Mouse (Mus musculus): ENCODE data around the gene Cyp1a2. TPM values are rescaled to one million over a fixed set of nuclear protein-coding genes. Genes with fewer than 3 reads are reported as not detected.

Cyp1a2 gene
- polyA plus RNA-seq, 1 experiment from 2014 or later, result not detected

DNA sequence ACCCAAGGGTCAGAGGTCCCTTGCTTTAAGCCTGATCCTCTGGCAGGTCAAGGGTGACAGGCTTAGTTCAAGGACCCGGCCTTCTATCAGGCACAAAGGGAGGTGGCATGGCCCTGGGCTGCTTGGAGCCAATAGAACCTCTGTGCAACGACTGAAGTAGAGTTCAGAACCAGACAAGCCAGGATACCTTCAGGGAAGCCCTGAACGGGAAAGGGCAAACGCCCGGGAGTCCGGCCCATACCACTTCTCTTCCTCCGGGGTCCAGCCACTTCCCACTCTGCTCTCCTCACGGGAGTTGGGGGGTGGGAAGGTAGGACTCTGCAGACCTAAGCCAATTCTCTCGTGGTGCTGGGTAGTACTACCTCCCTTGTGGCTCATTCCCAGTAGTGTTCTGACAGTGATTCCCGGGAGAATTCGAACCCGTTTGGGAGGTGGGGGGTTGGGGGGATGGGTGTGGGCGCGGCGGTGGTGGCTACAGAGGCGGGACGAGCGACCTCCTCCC lies 39.0 kb downstream of the Cyp1a2 start:
- Histone ChIP-seq H3K4me2 (ENCODE audit: low read length) (peak overlapping the region; percentile 95), H3K27ac (ENCODE audit: low read length) (peak overlapping the region; percentile 95), H3K9ac (replicated peaks; ENCODE audit: low read depth, low read length) (peak overlapping the region; percentile 99), H3K4me1 (replicated peaks; ENCODE audit: control insufficient read depth, insufficient read depth, low read length) (peaks cover 48% of the 10 kb centered on the region), H3K4me3 (replicated peaks; ENCODE audit: low read length) (peak overlapping the region; percentile 94), H3K36me3 (ENCODE audit: control insufficient read depth, insufficient read depth) (no peaks in the 10 kb centered on the region), H3K27me3 (replicated peaks; ENCODE audit: control insufficient read depth, insufficient read depth, low read length) (no peaks in the 10 kb centered on the region), H3K9me3 (ENCODE audit: control insufficient read depth, low read length) (no peaks in the 10 kb centered on the region)
- WGBS, result under 1% methylated on average over 18 of the region's 18 CpGs
- ATAC-seq, result peak; percentile 13

DNA sequence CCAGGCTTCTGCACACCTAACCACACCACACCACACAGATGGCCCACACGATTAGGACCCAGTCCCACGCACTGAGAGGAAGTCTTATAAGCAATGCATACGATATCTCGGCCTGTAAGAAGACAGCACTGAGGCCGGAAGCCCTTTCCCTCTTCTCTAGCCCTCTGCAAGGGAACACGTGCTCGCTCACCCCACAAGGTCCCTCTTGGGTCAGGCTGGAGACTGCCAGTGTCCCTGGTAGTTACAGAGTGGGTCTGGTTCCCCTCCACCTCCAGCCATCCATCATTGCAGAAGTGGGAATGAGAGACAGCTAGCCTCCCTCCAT lies 39.7 kb downstream of the Cyp1a2 start:
- 55% methylated on average over 7 of the region's 7 CpGs for WGBS
- Histone ChIP-seq H3K4me3 (replicated peaks; ENCODE audit: low read length) (peak overlapping the region; percentile 94), H3K4me2 (ENCODE audit: low read length) (peak overlapping the region; percentile 95), H3K27me3 (replicated peaks; ENCODE audit: control insufficient read depth, insufficient read depth, low read length) (no peaks in the 10 kb centered on the region), H3K27ac (ENCODE audit: low read length) (no peak overlapping the region), H3K9ac (replicated peaks; ENCODE audit: low read depth, low read length) (peak overlapping the region; percentile 99), H3K9me3 (ENCODE audit: control insufficient read depth, low read length) (no peaks in the 10 kb centered on the region), H3K4me1 (replicated peaks; ENCODE audit: control insufficient read depth, insufficient read depth, low read length) (peaks cover 55% of the 10 kb centered on the region), H3K36me3 (ENCODE audit: control insufficient read depth, insufficient read depth) (no peaks in the 10 kb centered on the region)
- no peak for ATAC-seq

DNA sequence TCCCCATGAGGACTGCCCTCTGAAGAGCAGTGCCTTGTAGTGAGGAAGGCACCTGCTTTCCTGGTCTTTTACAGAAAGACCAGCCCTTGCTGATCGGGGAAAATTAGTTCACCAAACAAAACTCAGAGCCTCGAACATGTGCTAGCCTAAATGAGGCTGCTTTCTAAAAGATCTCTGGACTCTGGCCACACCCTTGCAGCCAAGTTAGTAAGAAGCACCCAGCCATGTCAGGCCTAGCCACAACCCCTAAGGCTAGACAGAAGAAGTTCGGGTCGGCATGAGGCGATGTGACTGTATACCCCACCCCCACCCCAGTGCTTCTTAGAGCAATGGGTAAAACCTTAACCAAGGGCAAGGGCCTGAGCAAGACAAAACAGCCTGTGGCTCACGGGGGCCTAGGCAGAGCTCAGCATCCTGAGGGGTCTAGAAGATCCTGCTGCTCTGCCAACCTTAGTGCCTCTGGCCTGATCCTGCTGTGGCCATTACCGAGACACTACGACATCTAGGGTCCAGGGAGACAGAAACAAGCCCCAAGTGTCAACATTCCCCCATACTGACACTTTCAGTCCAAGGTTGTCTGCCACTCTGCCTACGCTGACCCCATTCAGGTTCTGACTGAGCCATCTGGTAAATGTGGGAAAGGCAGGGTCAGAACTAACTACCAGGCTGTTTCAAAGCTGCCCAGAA lies 40.2 kb downstream of the Cyp1a2 start:
- Histone ChIP-seq H3K9ac (replicated peaks; ENCODE audit: low read depth, low read length) (peak overlapping the region; percentile 99), H3K4me2 (ENCODE audit: low read length) (peak overlapping the region; percentile 95), H3K36me3 (ENCODE audit: control insufficient read depth, insufficient read depth) (no peaks in the 10 kb centered on the region), H3K27me3 (replicated peaks; ENCODE audit: control insufficient read depth, insufficient read depth, low read length) (no peaks in the 10 kb centered on the region), H3K4me1 (replicated peaks; ENCODE audit: control insufficient read depth, insufficient read depth, low read length) (peaks cover 60% of the 10 kb centered on the region), H3K9me3 (ENCODE audit: control insufficient read depth, low read length) (no peaks in the 10 kb centered on the region), H3K4me3 (replicated peaks; ENCODE audit: low read length) (peak overlapping the region; percentile 94), H3K27ac (ENCODE audit: low read length) (no peak overlapping the region)
- WGBS, result 72% methylated on average over 9 of the region's 9 CpGs
- no peak for ATAC-seq

DNA sequence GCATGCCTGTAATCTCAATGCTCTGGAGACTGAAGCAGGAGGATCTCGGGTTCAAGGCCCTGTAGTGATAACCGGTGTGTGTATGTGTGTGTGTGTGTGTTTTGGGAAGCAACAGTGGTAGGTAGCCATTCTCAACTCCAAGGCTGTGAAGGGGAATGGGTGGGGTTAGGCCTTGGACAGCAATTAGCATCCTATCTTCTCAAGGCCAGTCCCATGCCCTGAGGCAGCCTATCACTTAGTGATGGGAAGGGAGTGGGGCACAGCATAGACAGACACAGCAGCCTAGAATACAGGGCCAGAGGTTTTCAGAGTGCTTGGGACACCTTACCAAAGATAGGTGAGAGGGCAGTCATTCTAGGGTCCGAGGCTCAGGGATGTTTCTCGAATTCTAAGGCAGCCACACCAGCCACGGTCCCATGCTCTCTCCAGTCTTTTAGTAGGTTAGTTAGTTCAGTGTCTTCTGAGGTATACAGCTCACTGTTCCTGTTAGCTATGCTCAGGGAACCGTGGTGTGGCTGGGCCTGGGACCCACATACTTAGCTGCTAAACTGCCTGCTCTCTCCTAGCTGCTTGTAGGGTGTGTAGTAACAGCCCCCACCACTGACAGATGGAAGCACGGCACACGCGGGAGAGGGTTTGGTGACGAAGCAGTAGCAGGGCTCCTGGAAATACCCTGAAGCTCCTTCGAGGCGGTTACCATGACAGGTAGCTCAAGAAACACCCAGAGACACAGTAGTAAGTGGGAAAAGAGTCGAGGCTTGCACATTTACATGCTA lies 41.5 kb downstream of the Cyp1a2 start:
- H3K9ac ChIP-seq (replicated peaks; ENCODE audit: low read depth, low read length), result no peak overlapping the region
- H3K36me3 ChIP-seq (ENCODE audit: control insufficient read depth, insufficient read depth), result no peaks in the 10 kb centered on the region
- H3K4me1 ChIP-seq (replicated peaks; ENCODE audit: control insufficient read depth, insufficient read depth, low read length), result peaks cover 69% of the 10 kb centered on the region
- H3K4me2 ChIP-seq (ENCODE audit: low read length), result no peak overlapping the region
- WGBS, result 78% methylated on average over 13 of the region's 13 CpGs
- no peak overlapping the region for H3K27ac ChIP-seq (ENCODE audit: low read length)
- H3K4me3 ChIP-seq (replicated peaks; ENCODE audit: low read length), result no peak overlapping the region
- H3K9me3 ChIP-seq (ENCODE audit: control insufficient read depth, low read length), result no peaks in the 10 kb centered on the region
- H3K27me3 ChIP-seq (replicated peaks; ENCODE audit: control insufficient read depth, insufficient read depth, low read length), result no peaks in the 10 kb centered on the region
- no peak for ATAC-seq

DNA sequence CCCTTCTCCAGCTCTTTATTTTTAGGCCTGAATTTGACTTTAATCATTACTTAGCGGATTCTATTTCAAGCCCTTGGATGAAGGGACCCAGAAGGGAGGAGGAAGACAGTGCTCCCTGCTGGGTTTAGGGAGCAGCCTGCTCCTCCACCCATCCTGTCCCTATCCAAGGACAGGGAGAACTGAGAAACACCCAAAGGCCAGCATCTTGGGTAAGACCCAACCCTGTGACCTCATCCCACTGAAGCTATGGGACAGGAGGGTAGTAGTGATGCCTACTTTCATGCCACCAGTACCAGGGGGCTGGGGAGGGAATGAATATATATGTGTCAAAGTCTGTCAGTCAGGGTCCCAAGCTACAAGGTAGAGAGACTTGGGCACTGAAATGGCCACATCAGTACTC lies 42.5 kb downstream of the Cyp1a2 start:
- no peak overlapping the region; the same call in 1 of the 2 replicates for H3K27ac ChIP-seq (ENCODE audit: low read length)
- H3K4me1 ChIP-seq (replicated peaks; ENCODE audit: control insufficient read depth, insufficient read depth, low read length), result peaks cover 69% of the 10 kb centered on the region
- ATAC-seq, result no peak
- no peak overlapping the region for H3K4me3 ChIP-seq (replicated peaks; ENCODE audit: low read length)
- no peak overlapping the region for H3K4me2 ChIP-seq (ENCODE audit: low read length)
- H3K27me3 ChIP-seq (replicated peaks; ENCODE audit: control insufficient read depth, insufficient read depth, low read length), result no peaks in the 10 kb centered on the region
- H3K9me3 ChIP-seq (ENCODE audit: control insufficient read depth, low read length), result no peaks in the 10 kb centered on the region
- WGBS, result 63% methylated on average over 1 of the region's 1 CpGs
- H3K9ac ChIP-seq (replicated peaks; ENCODE audit: low read depth, low read length), result no peak overlapping the region
- no peaks in the 10 kb centered on the region for H3K36me3 ChIP-seq (ENCODE audit: control insufficient read depth, insufficient read depth)

DNA sequence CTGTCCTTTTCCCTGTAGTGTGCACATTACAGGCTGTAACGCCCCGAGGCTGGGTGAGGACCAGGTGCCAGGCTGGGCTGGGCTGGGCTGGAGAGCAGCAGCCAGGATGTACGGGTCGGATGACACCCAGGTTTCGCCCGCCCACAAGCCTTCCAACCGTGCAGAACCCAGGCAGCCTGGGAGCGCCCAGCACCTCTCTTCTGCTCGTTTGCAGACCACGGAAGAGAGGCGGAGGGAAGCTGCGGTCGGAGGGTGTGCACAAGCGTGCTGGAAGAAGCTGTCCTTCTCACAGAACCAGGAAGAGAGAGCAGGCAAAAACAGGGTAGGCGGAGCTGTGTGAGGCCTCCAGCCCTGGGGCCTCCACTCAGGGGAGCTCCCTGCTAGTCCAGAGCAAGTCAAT lies 43.1 kb downstream of the Cyp1a2 start:
- peak overlapping the region; percentile 24; the same call in 1 of the 2 replicates for H3K9ac ChIP-seq (replicated peaks; ENCODE audit: low read depth, low read length)
- ATAC-seq, result no peak
- no peak overlapping the region; the same call in 1 of the 2 replicates for H3K27ac ChIP-seq (ENCODE audit: low read length)
- 0 out of 2 replicates have a peak overlapping the region, but pooled peaks have one; percentile 2 for H3K4me2 ChIP-seq (ENCODE audit: low read length)
- 36% methylated on average over 15 of the region's 15 CpGs for WGBS
- peaks cover 66% of the 10 kb centered on the region for H3K4me1 ChIP-seq (replicated peaks; ENCODE audit: control insufficient read depth, insufficient read depth, low read length)
- H3K27me3 ChIP-seq (replicated peaks; ENCODE audit: control insufficient read depth, insufficient read depth, low read length), result no peaks in the 10 kb centered on the region
- no peaks in the 10 kb centered on the region for H3K36me3 ChIP-seq (ENCODE audit: control insufficient read depth, insufficient read depth)
- H3K4me3 ChIP-seq (replicated peaks; ENCODE audit: low read length), result no peak overlapping the region
- no peaks in the 10 kb centered on the region for H3K9me3 ChIP-seq (ENCODE audit: control insufficient read depth, low read length)

DNA sequence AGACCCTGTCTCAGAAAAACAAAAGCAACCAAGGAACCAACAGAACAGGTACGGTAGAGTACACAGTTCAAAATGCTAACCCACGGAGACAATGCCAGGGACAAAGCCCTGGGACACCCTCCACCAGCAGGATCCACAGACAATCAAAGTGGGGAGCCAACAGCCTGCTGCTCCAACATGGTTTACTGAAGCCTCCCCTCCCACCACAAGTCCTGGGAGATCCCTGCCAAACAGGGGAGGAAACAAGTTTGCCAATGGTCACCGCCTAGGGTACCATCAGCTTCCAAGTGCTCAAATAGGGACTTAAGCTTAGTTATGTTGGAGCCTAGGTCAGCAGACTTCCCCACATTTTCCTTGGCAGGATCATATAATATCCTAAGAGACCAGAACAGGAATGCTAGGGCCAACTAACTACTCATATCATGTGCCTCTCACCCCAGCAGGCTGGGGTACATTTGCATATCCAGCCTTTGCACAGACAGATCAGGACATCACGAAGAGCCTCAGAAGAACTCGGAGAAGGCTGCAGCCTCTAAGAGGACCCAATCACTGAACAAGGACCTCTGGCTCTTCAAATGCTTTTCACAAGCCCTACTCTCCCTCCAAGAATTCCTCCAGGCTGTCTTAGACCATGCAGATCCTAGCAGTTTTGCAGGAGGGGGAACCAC lies 43.7 kb downstream of the Cyp1a2 start:
- Histone ChIP-seq H3K36me3 (ENCODE audit: control insufficient read depth, insufficient read depth) (no peaks in the 10 kb centered on the region), H3K27ac (ENCODE audit: low read length) (no peak overlapping the region; the same call in 1 of the 2 replicates), H3K4me2 (ENCODE audit: low read length) (0 out of 2 replicates have a peak overlapping the region, but pooled peaks have one; percentile 2), H3K4me3 (replicated peaks; ENCODE audit: low read length) (no peak overlapping the region), H3K4me1 (replicated peaks; ENCODE audit: control insufficient read depth, insufficient read depth, low read length) (peaks cover 66% of the 10 kb centered on the region), H3K27me3 (replicated peaks; ENCODE audit: control insufficient read depth, insufficient read depth, low read length) (no peaks in the 10 kb centered on the region), H3K9me3 (ENCODE audit: control insufficient read depth, low read length) (no peaks in the 10 kb centered on the region), H3K9ac (replicated peaks; ENCODE audit: low read depth, low read length) (peak overlapping the region; percentile 24; the same call in 1 of the 2 replicates)
- 67% methylated on average over 5 of the region's 5 CpGs for WGBS
- no peak for ATAC-seq

DNA sequence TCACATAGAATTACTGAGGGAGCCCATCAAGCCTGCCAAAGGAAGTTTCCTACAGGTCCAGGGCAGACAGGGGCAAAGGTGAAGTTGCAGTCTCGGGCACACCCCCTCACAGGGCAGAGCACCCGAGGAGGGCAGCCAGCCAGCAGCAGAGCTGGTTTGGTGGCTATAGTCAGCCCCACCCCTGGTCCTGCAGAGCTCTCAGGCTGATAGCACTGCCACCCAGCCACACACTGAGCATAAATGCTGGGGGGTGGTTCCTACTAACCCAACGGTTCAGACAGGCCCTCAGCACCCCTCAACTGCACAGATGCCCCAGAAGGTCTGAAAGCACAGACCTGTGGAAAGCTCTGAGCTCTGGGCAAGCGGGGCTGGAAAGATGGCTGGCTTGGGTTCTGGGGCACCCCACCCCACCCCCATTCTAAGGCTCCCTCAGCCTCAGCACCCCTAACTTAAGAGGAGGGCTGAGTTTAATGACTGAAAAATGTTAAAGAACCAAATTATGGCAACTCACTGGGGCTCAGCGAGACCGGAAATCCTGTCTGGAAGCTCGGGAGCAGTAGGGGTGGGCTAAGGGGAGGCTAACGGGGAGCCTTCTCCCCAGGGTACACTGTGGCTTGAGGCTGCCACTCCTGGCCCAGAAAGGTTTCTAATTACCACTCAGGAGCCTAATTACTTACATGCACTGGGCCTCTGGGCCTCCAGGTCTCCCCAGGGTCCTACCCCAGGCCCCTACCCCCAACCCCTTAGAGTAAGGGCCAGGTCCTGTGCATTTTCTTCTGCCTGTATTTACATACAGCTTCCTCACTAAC lies 44.6 kb downstream of the Cyp1a2 start:
- H3K4me3 ChIP-seq (replicated peaks; ENCODE audit: low read length), result no peak overlapping the region
- peaks cover 67% of the 10 kb centered on the region for H3K4me1 ChIP-seq (replicated peaks; ENCODE audit: control insufficient read depth, insufficient read depth, low read length)
- H3K36me3 ChIP-seq (ENCODE audit: control insufficient read depth, insufficient read depth), result no peaks in the 10 kb centered on the region
- no peak overlapping the region for H3K4me2 ChIP-seq (ENCODE audit: low read length)
- WGBS, result 44% methylated on average over 8 of the region's 8 CpGs
- no peaks in the 10 kb centered on the region for H3K9me3 ChIP-seq (ENCODE audit: control insufficient read depth, low read length)
- no peak for ATAC-seq
- no peak overlapping the region for H3K9ac ChIP-seq (replicated peaks; ENCODE audit: low read depth, low read length)
- no peak overlapping the region; the same call in 1 of the 2 replicates for H3K27ac ChIP-seq (ENCODE audit: low read length)
- no peaks in the 10 kb centered on the region for H3K27me3 ChIP-seq (replicated peaks; ENCODE audit: control insufficient read depth, insufficient read depth, low read length)
